Mouse (Mus musculus) spleen, adult 12 weeks (tissue): Measurements from ENCODE around the gene Gltp.
A peak's percentile ranks its signal among the peaks of the same experiment; 100 is the strongest.

Experiments
- DNase-seq: peaks from one replicate; pipeline ENCODE4 v3.0.0; 2022; ENCODE audit warnings: low spot score

The Gltp gene

GRCm38 (mm10) chr5:114658255-114658654 lies 32.5 kb downstream of the Gltp start, which contains the start of gene Trpv4:
Gene Trpv4, minus strand, starts transcription at chr5:114658421.
- DNase-seq = no peak

GRCm38 (mm10) chr5:114657426-114657825 lies 33.4 kb downstream of the Gltp start:
- no peak for DNase-seq

- no peak for DNase-seq
Observed at GRCm38 (mm10) chr5:114656305-114656704, 34.5 kb downstream of the Gltp start.

GRCm38 (mm10) chr5:114655721-114656120 lies 35.1 kb downstream of the Gltp start:
- DNase-seq = no peak

- no peak for DNase-seq
Observed at GRCm38 (mm10) chr5:114653656-114654437, 36.9 kb downstream of the Gltp start.

- no peak for DNase-seq
Observed at GRCm38 (mm10) chr5:114651449-114651848, 39.3 kb downstream of the Gltp start.

GRCm38 (mm10) chr5:114651002-114651401 lies 39.8 kb downstream of the Gltp start:
- no peak for DNase-seq

- no peak for DNase-seq
Observed at GRCm38 (mm10) chr5:114648728-114649311, 42.0 kb downstream of the Gltp start.

GRCm38 (mm10) chr5:114647211-114647974 lies 43.4 kb downstream of the Gltp start:
- no peak for DNase-seq

- no peak for DNase-seq
Observed at GRCm38 (mm10) chr5:114645916-114646315, 44.9 kb downstream of the Gltp start.

- DNase-seq = no peak
Observed at GRCm38 (mm10) chr5:114644918-114645317, 45.9 kb downstream of the Gltp start.

- DNase-seq = no peak
Observed at GRCm38 (mm10) chr5:114640809-114641208, 50.0 kb downstream of the Gltp start.

- DNase-seq = no peak
Observed at GRCm38 (mm10) chr5:114639645-114639957, 51.2 kb downstream of the Gltp start.

GRCm38 (mm10) chr5:114638769-114639644 lies 51.8 kb downstream of the Gltp start:
- peak; percentile 73 for DNase-seq

- DNase-seq = no peak
Observed at GRCm38 (mm10) chr5:114636091-114636490, 54.7 kb downstream of the Gltp start.

- peak; percentile 22 for DNase-seq
Observed at GRCm38 (mm10) chr5:114631336-114631735, 59.4 kb downstream of the Gltp start.

GRCm38 (mm10) chr5:114625590-114625989 lies 65.2 kb downstream of the Gltp start:
- DNase-seq = peak; percentile 37

- no peak for DNase-seq
Observed at GRCm38 (mm10) chr5:114620305-114620704, 70.5 kb downstream of the Gltp start.
